Mouse (Mus musculus) gastrocnemius, postnatal 14 days (tissue): ENCODE measurements at regions not wholly inside any gene's neighbourhood (a gene's known extent, or its start where the extent isn't known, plus 50 kb on each side); places are given as distances from the start of the nearest gene placed in this dataset.

Experiments
- DNase-seq: peaks from one replicate; pipeline ENCODE4 v3.0.0; 2021; ENCODE audit warnings: mixed read lengths
- intact Hi-C: fragments of 180-260 bp; cut with DNase I; formaldehyde crosslinking; loops from one replicate; pipeline ENCODE4 v1.15.1; 2025; ENCODE audit warnings: low total_unique reads

DNA sequence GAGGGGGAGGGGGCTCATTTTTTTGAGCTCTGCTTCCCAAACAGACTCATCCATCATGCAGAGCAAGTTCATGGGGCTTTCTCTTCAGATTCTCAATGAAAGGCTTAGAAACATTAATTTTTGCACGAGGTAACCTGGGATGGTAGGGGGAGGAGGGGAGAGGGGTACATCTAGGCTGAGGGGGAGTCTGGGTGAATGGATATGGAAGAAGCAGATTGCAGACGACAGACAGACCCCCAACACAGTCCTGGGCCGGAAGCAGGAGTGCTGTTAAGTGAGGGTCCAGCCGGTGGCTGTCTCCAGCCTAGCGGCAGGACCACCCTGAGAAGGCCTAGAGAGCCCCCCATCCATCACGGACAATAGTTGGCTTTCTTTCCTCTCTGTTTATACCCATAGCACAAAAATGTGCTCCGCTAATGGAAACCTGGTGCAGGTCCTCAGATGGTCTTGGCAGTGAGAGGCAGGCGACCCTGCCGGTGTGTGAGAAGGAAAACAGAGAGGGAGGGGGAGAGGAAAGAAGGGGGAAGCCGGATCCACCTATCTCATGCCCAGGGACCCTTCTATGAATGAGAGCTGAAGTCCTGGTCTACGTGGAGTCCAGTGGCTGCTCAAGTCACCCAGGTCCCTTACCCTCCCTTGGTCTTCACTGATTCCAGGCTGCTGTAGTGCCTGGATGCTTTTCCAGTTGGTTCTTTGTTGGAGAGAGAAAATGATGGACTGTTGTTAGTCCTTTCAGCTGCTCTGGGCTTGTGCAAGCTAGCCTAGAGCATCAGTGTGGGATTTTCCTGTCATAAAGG is 99.1 kb upstream of the Ccnd2 start:
- no peak for DNase-seq
- intact Hi-C loops = loop anchor here (10.0 kb wide), 1 partner anchor 96 kb away; the partner anchor contains the start of gene Ccnd2

- no peak for DNase-seq
- intact Hi-C loops = loop anchor here (10.0 kb wide), 1 partner anchor 97 kb away; the partner anchor contains the start of gene Ccnd2
These were observed 99.6 kb upstream of the Ccnd2 start for GRCm38 (mm10) chr6:127251671-127251985.

DNA sequence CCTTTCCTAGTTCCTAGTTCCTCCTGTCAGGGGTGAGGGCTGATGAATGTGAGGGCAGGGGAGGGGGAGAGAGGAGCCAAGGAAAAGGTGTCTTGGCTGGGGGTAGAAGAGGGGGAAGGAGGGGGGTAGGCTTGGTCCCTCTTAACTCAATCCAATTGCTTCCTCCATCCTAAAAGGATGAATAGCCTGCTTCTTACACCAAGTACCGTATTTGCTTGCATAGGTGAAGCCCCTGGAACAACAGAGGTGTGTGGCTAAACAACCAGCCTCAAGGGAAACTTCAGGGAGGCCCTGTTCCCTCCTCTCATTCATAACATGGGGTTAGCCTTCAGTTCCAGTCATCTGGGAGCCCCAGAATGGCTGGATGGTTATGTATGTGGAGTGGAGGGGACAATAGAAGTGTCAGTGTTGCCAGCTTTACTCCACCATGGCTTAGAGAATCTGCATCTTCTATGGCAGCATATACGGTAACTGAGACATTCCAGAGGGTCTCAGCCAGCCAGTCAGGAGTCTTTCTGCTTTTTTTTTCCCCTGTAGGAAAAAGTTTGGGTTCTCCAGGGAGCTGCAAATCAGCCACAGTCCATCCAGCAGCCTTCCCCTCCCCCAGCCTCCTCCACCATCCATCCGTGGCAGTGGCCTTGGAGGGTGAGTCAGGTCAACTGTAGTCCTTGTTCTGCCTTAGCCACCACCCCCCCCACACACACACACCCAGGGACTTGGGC is 100.2 kb upstream of the Ccnd2 start:
- intact Hi-C loops = loop anchor here (10.0 kb wide), 1 partner anchor 97 kb away; the partner anchor contains the start of gene Ccnd2
- no peak for DNase-seq

- DNase-seq = no peak
- intact Hi-C loops = loop anchor here (10.0 kb wide), 1 partner anchor 99 kb away; the partner anchor contains the start of gene Ccnd2
These were observed 101.9 kb upstream of the Ccnd2 start for GRCm38 (mm10) chr6:127253935-127254334.

GRCm38 (mm10) chr6:127263903-127264680 is 112.1 kb upstream of the Ccnd2 start:
- intact Hi-C loops = no loop called here
- DNase-seq = no peak

DNA sequence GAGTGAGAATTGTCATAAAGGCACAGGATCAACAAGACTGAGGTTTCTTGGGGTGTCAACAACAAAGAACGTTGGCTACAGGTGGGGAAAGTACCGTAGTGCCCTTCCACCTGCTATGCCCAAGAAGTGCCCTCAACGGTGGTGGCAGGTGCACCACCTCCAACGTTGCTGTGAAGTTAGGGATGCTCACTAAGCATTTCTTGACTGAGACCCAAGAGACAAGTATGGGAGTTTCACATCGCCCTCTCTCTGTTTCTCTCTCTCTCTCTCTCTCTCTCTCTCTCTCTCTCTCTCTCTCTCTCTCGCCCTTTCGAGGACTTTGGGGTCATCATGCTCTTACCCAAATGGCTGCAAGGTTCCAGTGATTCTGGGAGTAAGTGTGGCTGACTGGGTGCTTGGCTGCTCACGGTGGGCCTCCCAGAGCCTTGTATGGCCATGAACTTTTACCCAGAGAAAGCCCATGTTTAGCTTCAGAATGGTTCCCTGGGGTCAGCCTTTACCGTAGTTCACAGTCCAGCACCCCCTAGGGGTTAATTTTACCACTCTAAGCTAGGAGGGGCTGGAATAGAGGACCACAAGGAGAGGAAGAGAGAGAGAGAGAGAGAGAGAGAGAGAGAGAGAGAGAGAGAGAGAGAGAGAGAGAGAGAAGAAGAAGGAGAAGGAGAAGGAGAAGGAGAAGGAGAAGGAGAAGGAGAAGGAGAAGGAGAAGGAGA is 113.2 kb upstream of the Ccnd2 start:
- intact Hi-C loops = no loop called here
- no peak for DNase-seq

- peak; percentile 78 for DNase-seq
- intact Hi-C loops = no loop called here
These were observed 114.2 kb upstream of the Ccnd2 start for GRCm38 (mm10) chr6:127265901-127266812.

- intact Hi-C loops = no loop called here
- DNase-seq = no peak
These were observed 114.8 kb upstream of the Ccnd2 start for GRCm38 (mm10) chr6:127266813-127267165.

GRCm38 (mm10) chr6:127269021-127269420 is 117.0 kb upstream of the Ccnd2 start:
- intact Hi-C loops = no loop called here
- DNase-seq = no peak

GRCm38 (mm10) chr6:127269525-127270044 is 117.6 kb upstream of the Ccnd2 start:
- DNase-seq = no peak
- intact Hi-C loops = no loop called here

GRCm38 (mm10) chr6:127270774-127271173 is 118.8 kb upstream of the Ccnd2 start:
- no peak for DNase-seq
- intact Hi-C loops = no loop called here

DNA sequence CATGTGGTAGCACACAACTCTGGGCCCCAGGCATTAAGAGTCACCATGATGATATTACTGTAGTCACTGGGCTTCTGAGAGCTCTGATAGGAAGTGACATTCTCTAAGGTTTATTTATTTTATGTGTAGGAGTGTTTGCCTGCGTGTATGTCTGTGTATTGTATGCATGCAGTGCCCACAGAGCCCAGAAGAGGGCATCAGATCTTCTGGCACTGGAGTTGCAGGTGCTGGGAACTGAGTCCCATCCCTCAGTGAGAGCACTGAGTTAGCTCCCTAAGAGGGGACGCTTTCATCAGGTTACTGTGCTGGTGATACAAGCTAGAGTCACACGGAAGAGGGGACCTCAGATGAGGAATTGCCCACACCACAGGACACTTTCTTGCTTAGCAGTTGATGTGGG is 119.4 kb upstream of the Ccnd2 start:
- no peak for DNase-seq
- intact Hi-C loops = no loop called here

GRCm38 (mm10) chr6:127272630-127273029 is 120.6 kb upstream of the Ccnd2 start:
- intact Hi-C loops = no loop called here
- no peak for DNase-seq

DNA sequence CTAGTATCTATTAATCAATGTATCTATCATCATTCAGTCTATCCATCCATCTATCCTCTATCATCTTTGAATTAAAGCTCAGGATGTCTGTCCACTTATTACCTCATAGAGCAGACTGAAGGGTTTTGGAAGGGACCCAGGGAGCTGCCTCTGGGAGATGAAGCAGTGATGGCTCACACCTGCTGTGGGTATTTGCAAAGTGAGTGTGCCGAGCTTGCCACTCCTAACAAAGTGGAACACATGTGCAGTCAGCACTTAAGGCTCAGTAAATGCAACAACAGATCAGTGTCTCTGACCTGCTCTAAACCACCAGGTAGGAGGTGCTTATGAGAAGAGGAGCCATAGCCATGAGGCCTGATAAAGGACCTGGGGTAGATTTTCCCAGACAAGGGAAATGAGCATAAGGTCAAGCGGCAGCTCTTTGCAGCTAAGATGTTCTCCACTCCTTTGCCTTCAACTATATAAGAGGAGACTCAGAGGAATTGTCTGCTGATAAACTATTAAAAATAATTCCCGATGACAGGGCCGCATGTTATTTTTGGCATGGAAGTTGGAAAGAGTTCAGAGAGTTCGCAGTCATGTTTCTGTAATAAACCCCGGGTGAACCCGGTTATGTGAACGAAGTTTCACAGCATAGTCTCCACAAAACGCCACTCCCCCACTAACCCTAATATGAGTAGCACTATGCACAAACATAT is 122.9 kb upstream of the Ccnd2 start:
- DNase-seq = no peak

DNA sequence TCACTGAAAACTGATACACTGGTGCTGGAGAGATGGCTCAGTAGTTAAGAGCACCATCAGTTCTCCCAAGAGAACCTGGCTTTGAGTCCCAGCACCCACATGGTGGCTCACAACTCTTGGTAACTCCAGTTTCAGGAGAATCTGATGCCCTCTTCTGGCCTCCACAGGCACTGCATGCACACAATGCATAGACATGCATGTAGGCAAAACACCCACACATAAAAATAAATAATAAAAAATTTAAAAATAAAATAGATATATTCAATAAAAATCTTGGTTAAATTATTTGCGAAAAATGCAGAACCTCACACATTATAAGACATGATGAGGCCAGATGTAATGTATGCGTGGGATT is 123.4 kb upstream of the Ccnd2 start:
- DNase-seq = no peak
- intact Hi-C loops = no loop called here

More for the DNA sequence above, 122.9 kb upstream of the Ccnd2 start:
- intact Hi-C loops = no loop called here

DNA sequence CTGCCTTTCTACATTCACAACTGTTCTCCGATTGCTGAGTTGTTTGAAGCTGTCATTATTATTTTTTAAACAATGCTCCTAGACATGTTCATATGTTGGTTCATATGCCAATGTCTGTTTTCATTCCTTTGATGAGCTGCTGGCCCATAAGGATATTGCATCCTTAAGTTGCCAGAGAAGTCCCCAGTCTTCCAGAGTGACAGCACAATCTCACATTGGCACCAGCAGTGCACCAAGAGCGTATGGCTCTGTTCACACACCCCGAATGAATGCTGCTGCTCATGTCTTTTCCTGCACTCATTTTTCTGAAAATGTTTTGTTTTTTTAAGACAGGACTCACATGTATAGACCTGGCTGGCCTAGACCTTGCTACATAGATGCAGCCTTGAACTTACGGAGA is 124.4 kb upstream of the Ccnd2 start:
- intact Hi-C loops = no loop called here

DNA sequence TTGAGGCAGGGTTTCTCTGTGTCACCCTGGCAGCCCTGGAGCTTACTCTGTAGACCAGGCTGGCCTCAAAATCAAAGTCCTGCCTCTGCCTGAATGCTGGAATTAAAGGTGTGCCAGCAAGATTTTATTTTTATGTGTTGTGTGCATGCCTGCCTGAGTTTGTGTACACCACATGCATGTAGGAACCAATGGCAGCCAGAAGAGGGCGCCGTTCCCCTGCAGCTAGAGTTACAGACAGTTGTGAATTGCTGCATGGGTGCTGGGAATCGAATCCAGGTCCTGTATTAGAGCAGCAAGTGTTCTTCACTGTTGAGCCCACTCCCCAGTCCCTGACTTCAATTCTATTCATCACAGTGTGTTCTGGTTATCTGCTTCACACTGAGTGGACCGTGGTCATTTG is 126.4 kb upstream of the Ccnd2 start:
- no peak for DNase-seq
- intact Hi-C loops = no loop called here

More for the DNA sequence above, 124.4 kb upstream of the Ccnd2 start:
- no peak for DNase-seq

DNA sequence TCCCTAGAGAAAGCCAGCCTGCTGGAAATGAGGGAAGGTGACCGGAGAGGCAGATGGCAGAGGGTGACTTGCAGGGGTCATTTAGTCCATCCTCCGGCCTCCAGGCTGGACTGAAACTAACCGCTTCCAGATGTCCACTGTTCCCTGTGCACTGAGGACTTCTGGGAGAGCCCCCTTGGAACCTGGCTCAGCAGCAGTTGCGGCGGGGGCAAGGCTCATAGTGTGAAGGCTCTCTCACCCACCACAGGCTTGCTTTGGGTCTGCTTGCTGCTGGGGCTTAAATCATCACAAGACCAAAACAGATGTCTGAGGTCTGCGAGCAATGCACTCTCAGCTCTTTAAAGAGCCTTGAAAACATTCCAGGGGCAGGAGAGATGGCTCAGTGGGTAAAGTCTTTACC is 132.2 kb upstream of the Ccnd2 start:
- intact Hi-C loops = no loop called here
- no peak for DNase-seq
